Mouse (Mus musculus) liver, embryonic 16.5 days (tissue): Measurements from ENCODE around the gene BC030867. TPM values are rescaled to one million over a fixed set of nuclear protein-coding genes. Genes with fewer than 3 reads are reported as not detected.
A peak's percentile ranks its signal among the peaks of the same experiment; 100 is the strongest.

Source experiments
- ATAC-seq: fragments of 200-750 bp; cut with Nextera tagmentation; 2 replicates; pipeline ENCODE4 v1.8.0; 2017; ENCODE audit warnings: low read depth, mild to moderate bottlenecking, moderate number of reproducible peaks, moderate library complexity
- H3K27ac ChIP-seq: fragments of 300-500 bp; sonication (generic); 2 replicates; pipeline ENCODE4 v1.5.1; 2014; ENCODE audit warnings: mild to moderate bottlenecking, low read length
- H3K27me3 ChIP-seq: fragments of 300-500 bp; sonication (generic); 2 replicates; pipeline ENCODE4 v1.6.1; 2014; ENCODE audit warnings: low read depth, low read length, mixed read lengths; ENCODE audit not compliant: control insufficient read depth, insufficient read depth
- H3K36me3 ChIP-seq: fragments of 300-500 bp; sonication (generic); 2 replicates; pipeline ENCODE4 v1.6.1; 2014; ENCODE audit warnings: mild to moderate bottlenecking; ENCODE audit not compliant: control insufficient read depth, insufficient read depth
- H3K4me1 ChIP-seq: fragments of 300-500 bp; sonication (generic); 2 replicates; pipeline ENCODE4 v1.6.1; 2014; ENCODE audit warnings: low read depth, low read length, mixed read lengths; ENCODE audit not compliant: control insufficient read depth
- H3K4me2 ChIP-seq: fragments of 300-500 bp; sonication (generic); 2 replicates; pipeline ENCODE4 v1.6.1; 2014; ENCODE audit warnings: low read depth, low read length, mixed read lengths
- H3K4me3 ChIP-seq: fragments of 300-500 bp; sonication (generic); 2 replicates; pipeline ENCODE4 v1.5.1; 2014; ENCODE audit warnings: low read depth, mild to moderate bottlenecking, low read length
- H3K9ac ChIP-seq: fragments of 300-500 bp; sonication (generic); 2 replicates; pipeline ENCODE4 v1.6.1; 2014; ENCODE audit warnings: low read depth, low read length
- H3K9me3 ChIP-seq: fragments of 300-500 bp; sonication (generic); replicated peaks from 2 replicates; pipeline ENCODE4 v1.6.1; 2016; ENCODE audit warnings: low read length; ENCODE audit not compliant: control insufficient read depth
- WGBS: fragments of 180-500 bp; shearing (Covaris S2); extraction: QIAGEN DNeasy Blood & Tissue Kit; methylation state at CpG from one replicate; pipeline ENCODE4 v1.1.7; 2014; ENCODE audit not compliant: insufficient replicate concordance; 5-methylcytosine and 5-hydroxymethylcytosine counted together
- polyA plus RNA-seq: library from polyadenylated mRNA; unstranded; fragments of >200 nt; fragmentation: Nextera tagmentation; extraction: Ambion mirVana; gene quantifications from 2 replicates; pipeline ENCODE4 v1.2.1, GENCODE M21; 2015

Gene BC030867
- polyA plus RNA-seq, 1 experiment from 2014 or later: 13.8 TPM

DNA sequence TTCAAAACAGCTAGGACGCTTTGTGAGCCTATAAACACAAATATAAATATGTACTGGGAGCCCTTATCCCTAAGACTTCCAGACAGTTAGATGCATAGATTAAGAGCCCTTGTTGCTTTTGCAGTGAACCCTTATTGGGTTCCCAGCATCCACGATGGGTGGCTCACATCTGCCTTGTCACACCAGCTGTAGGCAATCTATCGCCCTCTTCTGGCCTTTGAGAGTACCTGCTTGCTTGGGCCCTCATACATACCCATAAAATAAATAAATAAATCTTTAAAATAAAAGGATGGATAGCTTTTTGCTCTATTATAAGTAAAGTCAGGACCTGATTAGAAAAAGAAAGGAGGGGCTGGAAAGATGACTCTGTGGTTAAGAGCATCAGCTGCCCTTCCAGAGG is 9.8 kb downstream of the BC030867 start:
- Histone ChIP-seq H3K9ac (no peak overlapping the region), H3K9me3 (no peaks in the 10 kb centered on the region), H3K4me1 (peaks cover 6% of the 10 kb centered on the region), H3K4me2 (no peak overlapping the region), H3K4me3 (no peak overlapping the region), H3K27me3 (no peaks in the 10 kb centered on the region), H3K36me3 (peaks cover 16% of the 10 kb centered on the region), H3K27ac (no peak overlapping the region)
- 84% methylated on average over 3 of the region's 3 CpGs for WGBS
- no peak for ATAC-seq

DNA sequence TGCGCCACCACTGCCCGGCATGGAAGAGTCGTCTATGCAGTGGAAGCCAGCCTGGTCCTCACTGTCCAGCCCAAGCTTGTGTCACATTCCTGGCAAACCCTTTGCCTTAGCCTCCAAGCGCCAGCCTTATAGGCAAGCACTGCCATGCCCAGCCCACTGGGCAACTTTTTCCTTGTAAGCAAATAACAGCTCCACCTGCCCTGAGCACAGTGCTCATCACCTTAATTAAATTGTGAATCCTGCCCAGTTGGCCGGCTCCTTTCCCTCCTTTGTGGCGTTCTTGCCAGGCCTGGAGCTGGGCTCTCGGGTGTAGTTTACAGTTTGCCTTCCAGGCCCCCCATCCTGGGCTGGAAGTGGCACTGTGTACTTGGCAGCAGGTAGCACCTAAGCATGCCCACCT is 14.5 kb downstream of the BC030867 start:
- H3K9ac ChIP-seq: no peak overlapping the region
- 88% methylated on average over 7 of the region's 7 CpGs for WGBS
- no peaks in the 10 kb centered on the region for H3K9me3 ChIP-seq
- H3K4me2 ChIP-seq: no peak overlapping the region
- H3K27ac ChIP-seq: no peak overlapping the region
- H3K4me3 ChIP-seq: no peak overlapping the region
- H3K27me3 ChIP-seq: no peaks in the 10 kb centered on the region
- no peak for ATAC-seq
- H3K36me3 ChIP-seq: peaks cover 16% of the 10 kb centered on the region
- H3K4me1 ChIP-seq: peaks cover 1% of the 10 kb centered on the region

- no peak overlapping the region for H3K9ac ChIP-seq
- no peaks in the 10 kb centered on the region for H3K9me3 ChIP-seq
- H3K27me3 ChIP-seq: no peaks in the 10 kb centered on the region
- 70% methylated on average over 14 of the region's 14 CpGs for WGBS
- H3K4me2 ChIP-seq: no peak overlapping the region
- ATAC-seq: no peak
- H3K4me1 ChIP-seq: no peaks in the 10 kb centered on the region
- H3K4me3 ChIP-seq: no peak overlapping the region
- H3K36me3 ChIP-seq: peaks cover 2% of the 10 kb centered on the region; the same call in 1 of the 2 replicates
- no peak overlapping the region for H3K27ac ChIP-seq
Measured at GRCm38 (mm10) chr11:102265816-102266215, 17.1 kb downstream of the BC030867 start.

GRCm38 (mm10) chr11:102266631-102267355 is 18.1 kb downstream of the BC030867 start:
- H3K4me2 ChIP-seq: no peak overlapping the region
- H3K27me3 ChIP-seq: no peaks in the 10 kb centered on the region
- ATAC-seq: no peak
- 76% methylated on average over 8 of the region's 8 CpGs for WGBS
- H3K36me3 ChIP-seq: no peaks in the 10 kb centered on the region
- no peaks in the 10 kb centered on the region for H3K4me1 ChIP-seq
- H3K4me3 ChIP-seq: no peak overlapping the region
- no peaks in the 10 kb centered on the region for H3K9me3 ChIP-seq
- H3K9ac ChIP-seq: no peak overlapping the region
- H3K27ac ChIP-seq: no peak overlapping the region

GRCm38 (mm10) chr11:102267480-102267879 is 18.8 kb downstream of the BC030867 start:
- 9% methylated on average over 11 of the region's 11 CpGs for WGBS
- no peaks in the 10 kb centered on the region for H3K36me3 ChIP-seq
- no peak overlapping the region for H3K27ac ChIP-seq
- no peak overlapping the region for H3K9ac ChIP-seq
- H3K9me3 ChIP-seq: no peaks in the 10 kb centered on the region
- no peak overlapping the region for H3K4me2 ChIP-seq
- no peaks in the 10 kb centered on the region for H3K27me3 ChIP-seq
- ATAC-seq: no peak
- no peaks in the 10 kb centered on the region for H3K4me1 ChIP-seq
- H3K4me3 ChIP-seq: no peak overlapping the region

- Histone ChIP-seq H3K4me3 (no peak within 1 kb of the TSS), H3K27ac (no peak within 1 kb of the TSS), H3K9ac (no peak within 1 kb of the TSS), H3K4me1 (no peaks in the 10 kb centered on the region), H3K4me2 (no peak within 1 kb of the TSS), H3K9me3 (no peaks in the 10 kb centered on the region), H3K36me3 (no peaks in the 10 kb centered on the region), H3K27me3 (no peaks in the 10 kb centered on the region)
- ATAC-seq: no peak
- WGBS: 70% methylated on average over 12 of the region's 12 CpGs
Measured at GRCm38 (mm10) chr11:102268520-102269244, 20.0 kb downstream of the BC030867 start, which contains the start of gene Asb16. Gene Asb16 (plus strand): TSS chr11:102268743.

- Histone ChIP-seq H3K4me1 (peaks cover 3% of the 10 kb centered on the region), H3K9ac (peak overlapping the region; percentile 40), H3K9me3 (no peaks in the 10 kb centered on the region), H3K4me3 (peak overlapping the region; percentile 40), H3K4me2 (peak overlapping the region; percentile 61), H3K27ac (no peak overlapping the region), H3K27me3 (peaks cover 4% of the 10 kb centered on the region), H3K36me3 (no peaks in the 10 kb centered on the region)
- 2% methylated on average over 33 of the region's 33 CpGs for WGBS
- ATAC-seq: peak; percentile 65
Measured at GRCm38 (mm10) chr11:102276411-102276915, 27.8 kb downstream of the BC030867 start.

- Histone ChIP-seq H3K9ac (no peak overlapping the region), H3K9me3 (no peaks in the 10 kb centered on the region), H3K27me3 (peaks cover 4% of the 10 kb centered on the region), H3K4me1 (peaks cover 3% of the 10 kb centered on the region), H3K4me2 (no peak overlapping the region), H3K4me3 (no peak overlapping the region), H3K36me3 (no peaks in the 10 kb centered on the region), H3K27ac (no peak overlapping the region)
- WGBS: 72% methylated on average over 9 of the region's 12 CpGs
- no peak for ATAC-seq
Measured at GRCm38 (mm10) chr11:102277754-102278153, 29.1 kb downstream of the BC030867 start.

- no peak for ATAC-seq
- peaks cover 4% of the 10 kb centered on the region for H3K27me3 ChIP-seq
- no peak overlapping the region for H3K27ac ChIP-seq
- H3K36me3 ChIP-seq: no peaks in the 10 kb centered on the region
- H3K4me2 ChIP-seq: no peak overlapping the region
- WGBS: 84% methylated on average over 3 of the region's 3 CpGs
- no peak overlapping the region for H3K4me3 ChIP-seq
- peaks cover 5% of the 10 kb centered on the region for H3K4me1 ChIP-seq
- no peak overlapping the region for H3K9ac ChIP-seq
- no peaks in the 10 kb centered on the region for H3K9me3 ChIP-seq
Measured at GRCm38 (mm10) chr11:102279595-102279994, 30.9 kb downstream of the BC030867 start.
